Mouse (Mus musculus) gastrocnemius, postnatal 10 days (tissue): ENCODE measurements at regions not wholly inside any gene's neighbourhood (a gene's known extent, or its start where the extent isn't known, plus 50 kb on each side); places are given as distances from the start of the nearest gene placed in this dataset.
"Not testable (repeated sequence)": the region's sequence is repeated elsewhere in the genome, so short reads cannot be mapped to it uniquely, and the experiment has no call there.

Source experiments
- DNase-seq: peaks from one replicate; pipeline ENCODE4 v3.0.0; 2021; ENCODE audit warnings: mixed read lengths

DNA sequence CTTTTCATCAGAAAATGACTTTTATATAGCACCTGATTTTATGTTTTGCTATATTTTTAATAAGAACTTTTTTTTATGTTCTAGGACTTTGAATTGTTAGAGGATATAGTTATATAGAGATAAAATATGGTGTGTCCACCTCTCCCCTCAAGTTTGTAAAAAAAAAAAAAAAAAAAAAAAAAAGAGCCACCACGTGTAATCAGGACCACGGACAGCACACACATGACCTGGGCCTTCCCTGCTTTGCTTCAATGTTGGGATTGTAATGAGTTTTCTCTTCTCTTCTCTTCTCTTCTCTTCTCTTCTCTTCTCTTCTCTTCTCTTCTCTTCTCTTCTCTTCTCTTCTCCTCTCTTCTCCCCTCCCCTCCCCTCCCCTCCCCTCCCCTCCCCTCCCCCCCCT lies 78.5 kb downstream of the 1700010I14Rik start:
- not testable (repeated sequence) for DNase-seq

DNA sequence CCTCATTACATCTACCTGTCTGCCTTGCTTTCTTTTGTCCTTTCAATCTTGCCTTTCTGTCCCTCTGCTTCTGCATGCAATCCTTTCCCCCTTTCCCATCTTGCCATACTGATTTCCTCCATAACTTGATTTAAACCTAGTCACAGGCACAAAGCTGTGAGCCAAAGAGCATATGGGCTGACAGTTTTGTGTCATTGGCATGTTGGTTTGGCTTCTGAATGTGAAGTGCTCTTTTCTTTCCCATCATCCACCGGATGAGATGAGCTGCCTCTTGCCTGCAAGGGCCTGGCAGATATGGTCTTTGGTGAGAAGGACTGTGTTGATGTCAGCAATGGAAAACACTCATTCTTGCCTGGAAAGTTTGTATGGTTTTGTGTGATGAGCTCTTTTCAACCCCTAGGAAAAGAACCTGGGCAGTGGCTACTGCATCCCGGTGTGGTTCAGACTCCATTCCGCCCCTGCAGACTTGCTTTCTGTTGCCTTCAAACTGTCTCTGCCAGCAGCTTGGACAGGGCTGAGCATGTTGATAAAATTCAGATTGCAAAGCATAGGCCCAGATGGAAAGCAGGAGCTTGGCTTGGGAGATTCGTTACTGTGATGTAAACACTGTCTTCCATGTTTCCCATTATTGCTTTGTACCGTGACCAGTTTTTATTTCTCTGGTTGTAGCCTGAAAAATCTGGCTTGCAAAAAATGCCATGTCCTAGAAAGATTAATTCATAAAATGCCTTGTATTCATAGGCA lies 80.9 kb downstream of the 1700010I14Rik start:
- no peak for DNase-seq

DNA sequence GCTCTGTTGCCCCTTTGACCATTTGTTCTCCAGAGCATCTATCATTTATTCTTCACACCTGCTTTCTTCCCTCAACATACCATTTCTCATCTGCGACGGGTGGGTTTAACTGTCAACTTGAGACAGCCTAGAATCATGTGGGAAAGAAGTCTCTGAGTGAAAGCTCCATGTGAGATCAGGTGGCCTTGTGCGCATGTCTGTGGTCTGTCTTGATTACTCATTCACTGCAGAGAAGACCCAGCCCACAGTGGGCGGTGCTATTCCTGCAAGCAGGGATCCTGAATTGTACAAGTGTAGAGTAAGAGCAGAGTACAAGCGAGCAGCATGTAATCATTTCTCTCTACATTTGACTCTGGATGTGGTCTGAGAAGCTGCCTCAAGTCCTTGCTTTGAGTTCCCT lies 95.5 kb downstream of the 1700010I14Rik start:
- no peak for DNase-seq

DNA sequence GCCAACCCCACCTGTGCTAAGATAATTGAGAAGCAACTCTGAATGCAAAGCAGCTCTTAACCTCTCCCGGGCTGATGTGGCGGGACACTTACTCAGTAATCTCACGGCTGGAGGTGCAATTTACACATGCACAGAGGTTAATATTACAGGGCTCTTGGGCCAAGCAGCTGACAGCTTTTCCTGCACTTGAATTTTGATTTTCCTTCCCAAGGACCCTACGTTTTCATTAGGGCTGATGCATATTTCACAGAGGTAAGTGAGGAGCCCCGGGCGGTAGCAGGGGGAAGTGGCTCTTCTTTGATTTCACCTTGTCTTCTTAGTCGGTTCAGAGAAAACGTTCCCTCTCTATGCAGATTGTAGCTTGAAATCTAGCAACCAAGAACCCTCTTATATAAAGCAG lies 139.7 kb downstream of the 1700010I14Rik start:
- no peak for DNase-seq

GRCm38 (mm10) chr17:9145605-9146223 lies 157.6 kb downstream of the 1700010I14Rik start:
- no peak for DNase-seq

DNA sequence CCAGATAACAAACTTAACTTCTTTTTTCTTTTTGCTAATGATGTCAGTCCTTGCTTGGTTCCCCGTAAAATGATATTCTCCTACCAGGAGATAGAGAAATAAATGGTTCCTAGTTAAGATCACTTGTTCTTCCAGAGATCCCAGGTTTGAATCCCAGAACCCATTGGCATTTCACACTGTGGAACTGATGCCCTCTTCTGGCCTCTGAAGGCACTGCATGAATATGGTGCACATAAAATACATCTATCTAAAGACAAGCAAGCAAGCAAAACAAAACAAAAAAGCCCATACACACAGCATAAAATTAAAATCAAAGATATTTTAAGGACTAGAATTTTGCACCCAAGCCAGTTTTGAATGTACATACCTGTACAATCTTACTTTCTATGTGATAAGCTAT lies 162.5 kb downstream of the 1700010I14Rik start:
- no peak for DNase-seq

- no peak for DNase-seq
Observed at GRCm38 (mm10) chr17:9162148-9162547, 174.0 kb downstream of the 1700010I14Rik start.

- DNase-seq, result no peak
Observed at GRCm38 (mm10) chr17:9162676-9163075, 174.5 kb downstream of the 1700010I14Rik start.

- no peak for DNase-seq
Observed at GRCm38 (mm10) chr17:9163285-9163684, 175.2 kb downstream of the 1700010I14Rik start.

GRCm38 (mm10) chr17:9164501-9164900 lies 176.4 kb downstream of the 1700010I14Rik start:
- DNase-seq, result no peak

GRCm38 (mm10) chr17:9167161-9167560 lies 179.0 kb downstream of the 1700010I14Rik start:
- DNase-seq, result peak; percentile 10

GRCm38 (mm10) chr17:9167571-9168201 lies 179.6 kb downstream of the 1700010I14Rik start:
- DNase-seq, result no peak

- peak; percentile 82 for DNase-seq
Observed at GRCm38 (mm10) chr17:9168411-9168810, 180.3 kb downstream of the 1700010I14Rik start.

DNA sequence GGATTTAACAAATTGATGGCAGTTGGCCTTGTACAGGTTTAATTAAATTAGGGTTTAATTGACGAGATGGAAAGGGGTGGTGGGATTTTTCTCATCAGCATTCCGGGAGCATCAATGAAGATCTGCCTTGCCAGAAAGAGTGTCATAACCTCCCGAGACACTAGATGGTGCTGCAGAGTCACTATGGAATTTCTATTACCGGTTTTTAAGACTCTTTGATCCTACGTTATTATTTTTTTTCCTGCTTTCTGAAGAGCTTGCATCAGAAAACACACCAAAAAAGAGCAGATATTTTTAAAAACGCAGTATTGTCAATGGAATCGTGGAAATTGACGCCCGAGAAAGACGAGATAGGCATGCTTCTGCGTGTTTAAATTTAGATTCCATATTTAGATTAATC lies 181.2 kb downstream of the 1700010I14Rik start:
- DNase-seq, result peak; percentile 63

DNA sequence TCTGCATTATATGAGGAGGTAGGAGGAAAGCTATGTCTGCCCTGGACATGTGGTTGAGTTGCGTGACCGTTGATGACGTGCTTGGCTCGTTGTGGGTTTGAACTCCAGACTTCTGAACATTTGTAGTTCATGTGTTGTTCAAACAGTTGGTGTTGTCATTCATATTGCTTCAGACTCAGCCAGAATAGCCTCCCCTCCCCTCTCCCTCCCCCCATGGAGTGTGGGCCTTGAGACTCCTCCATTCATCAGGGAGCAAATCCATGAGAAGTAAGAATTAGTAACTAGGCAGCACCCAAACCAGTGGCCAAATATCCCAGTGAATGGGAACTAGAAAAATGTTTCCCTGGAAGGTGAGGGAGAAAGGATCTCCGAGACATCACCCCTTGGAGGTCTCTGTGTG lies 209.0 kb downstream of the 1700010I14Rik start:
- DNase-seq, result no peak

- DNase-seq, result no peak
Observed at GRCm38 (mm10) chr17:9200386-9200785, 212.3 kb downstream of the 1700010I14Rik start.

DNA sequence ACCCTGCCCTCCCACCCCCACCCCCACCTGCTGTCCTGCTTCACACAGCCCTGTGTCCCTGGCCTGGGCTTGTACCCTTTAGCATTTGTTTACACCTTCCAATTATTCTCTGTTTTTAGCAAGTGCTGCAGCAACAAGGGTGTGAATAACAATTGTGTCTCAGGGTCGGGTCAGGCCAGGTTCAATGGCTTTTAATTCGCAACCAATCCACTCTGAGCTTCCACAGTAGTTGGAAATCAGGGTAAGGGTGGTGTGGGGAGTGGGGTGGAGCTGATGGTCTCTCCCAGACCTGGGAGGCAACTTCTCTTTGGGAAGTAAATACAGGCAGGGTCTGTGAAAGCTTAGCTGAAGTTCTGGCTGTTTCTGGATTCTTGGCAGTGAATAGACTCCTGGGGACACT lies 214.4 kb downstream of the 1700010I14Rik start:
- no peak for DNase-seq

GRCm38 (mm10) chr17:9210626-9211025 lies 211.2 kb upstream of the Gm17728 start:
- DNase-seq, result no peak

GRCm38 (mm10) chr17:9223097-9223496 lies 198.8 kb upstream of the Gm17728 start:
- no peak for DNase-seq

DNA sequence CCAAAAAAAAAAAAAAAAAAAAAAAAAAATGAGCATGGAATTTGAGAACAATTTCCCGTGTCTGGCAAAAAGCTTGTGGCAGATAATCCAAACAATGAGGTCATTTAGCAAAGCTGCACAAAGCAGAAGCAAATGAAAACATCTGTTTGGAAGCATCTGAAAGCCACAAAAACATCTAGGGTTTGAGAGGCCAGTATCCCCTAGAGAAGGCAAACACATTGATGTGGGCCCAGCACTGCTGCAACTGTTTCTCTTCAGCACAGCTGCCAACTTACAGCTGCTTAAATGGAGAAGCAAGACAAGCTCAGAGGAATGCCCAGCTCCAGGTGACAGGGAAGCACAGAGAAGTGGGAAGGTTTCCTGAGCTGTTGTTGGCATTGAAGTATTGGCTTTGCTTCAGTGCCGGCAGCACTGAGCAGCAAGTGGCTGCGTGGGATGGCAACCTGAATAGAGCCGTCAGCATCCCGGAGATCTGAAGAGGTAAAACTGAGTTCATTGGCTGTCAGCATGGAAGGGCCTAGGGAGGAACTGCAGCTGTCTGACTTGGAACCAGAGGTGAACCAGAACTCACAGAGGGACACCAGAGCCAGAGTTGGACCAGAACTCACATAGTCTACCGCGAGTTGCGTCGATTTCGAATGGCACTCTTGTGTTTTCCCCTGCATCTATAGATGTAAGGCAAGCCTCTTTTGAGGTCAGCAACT lies 193.8 kb upstream of the Gm17728 start:
- DNase-seq, result peak; percentile 11

GRCm38 (mm10) chr17:9235141-9235571 lies 186.7 kb upstream of the Gm17728 start:
- no peak for DNase-seq

- no peak for DNase-seq
Observed at GRCm38 (mm10) chr17:9258646-9259170, 163.2 kb upstream of the Gm17728 start.

- no peak for DNase-seq
Observed at GRCm38 (mm10) chr17:9268776-9269175, 153.1 kb upstream of the Gm17728 start.
